Mouse (Mus musculus): ENCODE data around the gene Sephs2. TPM values are rescaled to one million over a fixed set of nuclear protein-coding genes. Genes with fewer than 3 reads are reported as not detected.

The Sephs2 gene
- total and polyA plus RNA-seq, 2 experiments from 2014 or later: 83.2 to 83.9 TPM

DNA sequence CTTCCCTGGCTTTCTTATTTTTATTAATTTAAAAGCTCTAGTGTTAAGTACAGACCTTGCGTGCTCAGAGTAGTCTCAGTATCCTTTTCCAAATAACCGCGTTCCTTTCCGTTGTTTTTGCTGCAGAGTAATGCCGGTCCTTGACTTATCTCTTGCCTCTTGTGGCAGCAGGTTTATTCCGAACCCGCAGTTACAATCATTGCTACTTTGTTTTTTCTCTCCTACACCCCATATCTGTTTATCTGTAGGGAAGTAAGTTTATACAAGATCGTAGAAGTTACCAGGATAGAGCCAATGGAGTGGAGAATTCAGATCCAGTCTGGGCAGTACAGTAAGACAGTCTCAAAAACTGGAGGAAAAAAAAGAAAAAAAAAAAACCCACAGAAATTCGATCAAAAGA lies 40.1 kb downstream of the Sephs2 start:
- peak overlapping the region; percentile 65 for H3K4me3 ChIP-seq (ENCODE audit: low read length)
- peaks cover 11% of the 10 kb centered on the region; the same call in 1 of the 2 replicates for H3K4me1 ChIP-seq (ENCODE audit: insufficient read depth, low read length)
- H3K9ac ChIP-seq (replicated peaks; ENCODE audit: low read length): peak overlapping the region; percentile 96
- peak overlapping the region; percentile 98 for H3K27ac ChIP-seq
- 3% methylated on average over 9 of the region's 9 CpGs for WGBS
- peaks cover 29% of the 10 kb centered on the region for H3K36me3 ChIP-seq (ENCODE audit: insufficient read depth, low read length)
- ATAC-seq (no peak), DNase-seq (ENCODE audit: low spot score) (no peak)
- TF ChIP-seq CTCF (IDR thresholded peaks at IDR 0.05; ENCODE audit: low read depth): no peak
- H3K9me3 ChIP-seq (ENCODE audit: low read length): no peaks in the 10 kb centered on the region
- H3K27me3 ChIP-seq (ENCODE audit: insufficient read depth, low read length): no peaks in the 10 kb centered on the region
- peak overlapping the region; percentile 65 for H3K4me2 ChIP-seq (ENCODE audit: low read depth, low read length)

DNA sequence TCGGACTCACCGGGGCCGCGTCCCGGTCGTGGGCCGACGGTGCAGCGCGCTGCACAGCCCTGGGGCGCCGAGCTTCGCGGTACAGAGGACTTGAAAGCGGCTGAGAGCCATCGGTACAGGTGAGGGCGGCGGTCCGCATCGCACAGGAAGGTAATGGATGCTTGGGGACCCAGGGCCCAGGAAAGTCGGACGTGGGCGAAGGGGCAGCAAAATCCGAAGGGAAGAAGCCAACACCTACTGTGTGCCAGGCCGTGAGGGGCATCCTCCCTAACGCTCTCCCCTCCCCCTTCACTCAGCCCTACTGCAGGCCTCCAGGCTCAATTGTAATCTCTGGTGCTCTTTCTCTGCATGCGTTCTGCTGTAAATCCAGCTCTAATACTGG lies 40.5 kb downstream of the Sephs2 start:
- H3K27me3 ChIP-seq (ENCODE audit: insufficient read depth, low read length): no peaks in the 10 kb centered on the region
- H3K9ac ChIP-seq (replicated peaks; ENCODE audit: low read length): peak overlapping the region; percentile 96
- ATAC-seq: peak; percentile 22; the same call in 1 of the 2 replicates
- H3K4me1 ChIP-seq (ENCODE audit: insufficient read depth, low read length): peaks cover 11% of the 10 kb centered on the region; the same call in 1 of the 2 replicates
- peak overlapping the region; percentile 98 for H3K27ac ChIP-seq
- peak overlapping the region; percentile 65 for H3K4me3 ChIP-seq (ENCODE audit: low read length)
- peak; percentile 40 for DNase-seq (ENCODE audit: low spot score)
- TF ChIP-seq CTCF (IDR thresholded peaks at IDR 0.05; ENCODE audit: low read depth): no peak
- peak overlapping the region; percentile 65 for H3K4me2 ChIP-seq (ENCODE audit: low read depth, low read length)
- peaks cover 29% of the 10 kb centered on the region for H3K36me3 ChIP-seq (ENCODE audit: insufficient read depth, low read length)
- no peaks in the 10 kb centered on the region for H3K9me3 ChIP-seq (ENCODE audit: low read length)
- 0% methylated on average over 27 of the region's 27 CpGs for WGBS

DNA sequence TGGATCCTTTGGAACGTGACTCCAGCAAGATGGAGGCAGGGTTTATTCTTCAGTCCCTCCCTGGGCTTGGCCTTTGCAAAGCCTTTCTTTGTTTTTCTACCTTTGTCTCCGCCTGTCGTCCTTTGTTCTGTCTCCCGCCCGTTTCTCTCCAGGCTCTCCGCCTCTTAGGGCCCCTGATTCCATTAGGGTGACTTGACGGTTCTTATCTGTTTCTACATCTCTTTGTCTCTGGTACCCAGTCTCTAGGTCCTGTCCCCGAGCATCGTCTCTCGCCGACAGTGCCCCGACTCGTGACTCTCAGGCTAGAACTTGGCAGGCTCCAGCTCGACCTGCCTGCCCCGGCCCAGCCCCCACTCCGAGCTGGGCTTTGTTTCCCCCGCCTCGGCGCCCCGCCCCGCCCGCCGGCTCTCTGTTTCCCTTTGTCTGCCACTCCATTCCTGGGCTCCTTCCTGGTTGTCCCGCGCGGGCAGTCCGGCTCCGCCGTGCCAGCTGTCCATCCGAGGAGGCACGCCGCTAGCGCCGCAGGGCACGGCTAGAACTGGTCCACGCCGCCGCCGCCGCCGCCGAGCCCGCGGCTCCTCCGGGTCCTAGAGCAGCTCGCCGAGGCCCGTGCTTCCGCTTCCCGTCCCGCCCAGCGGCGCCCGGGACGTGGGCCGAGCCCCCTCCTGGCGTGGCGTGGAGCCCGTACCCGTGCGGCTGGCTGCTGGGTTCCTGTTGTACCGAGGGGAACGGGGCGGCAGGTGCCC lies 41.1 kb downstream of the Sephs2 start, which contains the start of the genes Zfp553 and Sept1:
Gene Zfp553 (plus strand): TSS at position 440 of the 746 bp plus-strand sequence.
Gene Sept1 (minus strand): TSS at position 509 of the 746 bp plus-strand sequence.
- peak; percentile 95 for ATAC-seq
- no peaks in the 10 kb centered on the region for H3K9me3 ChIP-seq (ENCODE audit: low read length)

DNA sequence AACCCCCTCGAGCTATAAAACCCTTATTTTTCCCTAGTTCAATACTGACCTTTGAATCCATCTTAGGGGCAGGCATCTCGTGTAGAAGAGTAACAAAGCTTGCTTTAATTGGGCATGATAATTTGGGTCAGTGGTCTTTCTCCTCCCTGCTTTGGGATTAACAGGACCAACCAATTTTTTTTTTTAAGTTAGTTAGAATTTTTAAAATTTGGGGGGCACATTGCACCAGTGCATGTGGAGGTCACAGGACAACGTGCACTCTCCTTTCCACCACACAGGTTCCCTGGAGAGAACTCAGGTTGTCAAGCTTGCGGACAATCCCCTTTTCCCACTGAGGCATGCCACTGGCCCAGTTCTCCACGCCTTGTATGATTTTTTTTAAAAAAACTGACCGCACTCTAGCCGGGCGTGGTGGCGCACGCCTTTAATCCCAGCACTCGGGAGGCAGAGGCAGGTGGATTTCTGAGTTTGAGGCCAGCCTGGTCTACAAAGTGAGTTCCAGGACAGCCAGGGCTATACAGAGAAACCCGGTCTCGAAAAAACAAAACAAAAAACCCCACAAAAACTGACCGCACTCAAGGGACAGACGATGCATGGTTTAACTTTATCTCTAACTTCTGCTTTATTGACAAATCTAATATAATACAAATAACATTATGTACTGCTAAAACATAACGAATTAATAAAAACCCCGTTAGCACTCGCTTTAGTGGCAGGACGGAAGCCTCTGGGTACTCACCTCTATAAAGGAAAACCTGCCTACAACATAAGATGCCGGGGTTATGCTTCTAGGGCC lies 41.8 kb downstream of the Sephs2 start:
- WGBS: 3% methylated on average over 20 of the region's 20 CpGs
- ATAC-seq (no peak), DNase-seq (ENCODE audit: low spot score) (peak; percentile 19)
- peak overlapping the region; percentile 96 for H3K9ac ChIP-seq (replicated peaks; ENCODE audit: low read length)
- no peak for TF ChIP-seq CTCF (IDR thresholded peaks at IDR 0.05; ENCODE audit: low read depth)
- H3K27ac ChIP-seq: peak overlapping the region; percentile 98
- peak overlapping the region; percentile 65 for H3K4me2 ChIP-seq (ENCODE audit: low read depth, low read length)
- peaks cover 24% of the 10 kb centered on the region for H3K36me3 ChIP-seq (ENCODE audit: insufficient read depth, low read length)
- H3K4me1 ChIP-seq (ENCODE audit: insufficient read depth, low read length): peaks cover 11% of the 10 kb centered on the region; the same call in 1 of the 2 replicates
- H3K4me3 ChIP-seq (ENCODE audit: low read length): peak overlapping the region; percentile 65
- H3K9me3 ChIP-seq (ENCODE audit: low read length): no peaks in the 10 kb centered on the region
- no peaks in the 10 kb centered on the region for H3K27me3 ChIP-seq (ENCODE audit: insufficient read depth, low read length)

More for the DNA sequence above, 41.1 kb downstream of the Sephs2 start, which contains the start of the genes Zfp553 and Sept1:
- under 1% methylated on average over 64 of the region's 64 CpGs for WGBS
- H3K4me1 ChIP-seq (ENCODE audit: insufficient read depth, low read length): peaks cover 11% of the 10 kb centered on the region; the same call in 1 of the 2 replicates
- H3K27ac ChIP-seq: peak within 1 kb of the TSS; percentile 98
- peak within 1 kb of the TSS; percentile 65 for H3K4me3 ChIP-seq (ENCODE audit: low read length)
- peak within 1 kb of the TSS; percentile 65 for H3K4me2 ChIP-seq (ENCODE audit: low read depth, low read length)
- peaks cover 29% of the 10 kb centered on the region for H3K36me3 ChIP-seq (ENCODE audit: insufficient read depth, low read length)
- peak; percentile 95 for DNase-seq (ENCODE audit: low spot score)
- peak within 1 kb of the TSS; percentile 96 for H3K9ac ChIP-seq (replicated peaks; ENCODE audit: low read length)
- no peak for TF ChIP-seq CTCF (IDR thresholded peaks at IDR 0.05; ENCODE audit: low read depth)
- H3K27me3 ChIP-seq (ENCODE audit: insufficient read depth, low read length): no peaks in the 10 kb centered on the region

DNA sequence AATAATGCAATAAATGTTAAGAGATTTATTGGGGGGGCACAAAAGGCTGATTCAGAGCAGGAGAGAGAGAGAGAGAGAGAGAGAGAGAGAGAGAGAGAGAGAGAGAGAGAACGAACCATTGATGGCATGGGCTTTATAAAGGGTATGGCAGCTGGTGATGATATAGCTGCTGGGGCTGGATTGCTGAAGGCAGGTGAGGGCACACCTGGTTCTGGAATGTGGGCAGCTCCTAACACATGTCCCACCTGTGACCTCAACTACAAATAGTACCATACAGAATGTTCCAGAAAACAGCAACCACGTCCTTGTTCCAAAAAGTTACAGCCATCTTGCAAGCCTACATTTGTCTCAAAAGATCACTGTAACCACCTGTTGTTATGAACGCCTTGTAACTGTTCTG lies 42.5 kb downstream of the Sephs2 start:
- Histone ChIP-seq H3K4me2 (ENCODE audit: low read depth, low read length) (peak overlapping the region; percentile 65), H3K9ac (replicated peaks; ENCODE audit: low read length) (peak overlapping the region; percentile 96; the same call in 1 of the 2 replicates), H3K4me3 (ENCODE audit: low read length) (peak overlapping the region; percentile 65), H3K27me3 (ENCODE audit: insufficient read depth, low read length) (no peaks in the 10 kb centered on the region), H3K36me3 (ENCODE audit: insufficient read depth, low read length) (peaks cover 17% of the 10 kb centered on the region), H3K27ac (0 out of 2 replicates have a peak overlapping the region, but pooled peaks have one; percentile 2), H3K4me1 (ENCODE audit: insufficient read depth, low read length) (peaks cover 11% of the 10 kb centered on the region; the same call in 1 of the 2 replicates), H3K9me3 (ENCODE audit: low read length) (no peaks in the 10 kb centered on the region)
- TF ChIP-seq CTCF (IDR thresholded peaks at IDR 0.05; ENCODE audit: low read depth): no peak
- no peak for DNase-seq (ENCODE audit: low spot score)
- no peak for ATAC-seq
- 44% methylated on average over 3 of the region's 3 CpGs for WGBS

DNA sequence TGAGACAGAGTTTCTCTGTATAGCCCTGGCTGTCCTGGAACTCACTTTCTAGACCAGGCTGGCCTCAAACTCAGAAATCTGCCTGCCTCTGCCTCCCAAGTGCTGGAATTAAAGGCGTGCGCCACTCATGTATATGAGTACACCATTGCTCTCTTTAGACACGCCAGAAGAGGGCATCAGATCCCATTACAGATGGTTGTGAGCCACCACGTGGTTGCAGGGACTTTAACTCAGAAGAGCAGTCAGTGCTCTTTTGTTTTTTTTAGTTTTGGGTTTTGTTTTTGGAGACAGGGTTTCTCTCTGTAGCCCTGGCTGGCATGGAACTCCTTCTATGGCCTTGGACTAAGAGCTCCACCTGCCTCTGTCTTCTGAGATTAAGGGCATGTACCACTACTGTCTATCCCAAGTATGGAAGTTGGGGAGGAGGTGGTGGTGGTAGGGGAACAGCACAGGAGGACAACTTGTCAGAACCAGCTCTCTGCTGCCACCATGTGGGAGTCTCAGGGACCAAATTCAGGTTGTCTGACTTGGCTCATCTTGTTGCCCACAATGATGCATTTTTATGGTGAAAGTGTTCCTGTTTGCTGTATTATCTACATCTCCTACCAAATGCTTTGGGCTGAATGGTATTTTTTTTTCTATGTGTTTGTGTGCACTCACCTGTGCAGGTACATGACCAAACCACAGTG lies 45.1 kb downstream of the Sephs2 start:
- WGBS: 67% methylated on average over 4 of the region's 4 CpGs
- Histone ChIP-seq H3K9ac (replicated peaks; ENCODE audit: low read length) (no peak overlapping the region), H3K4me2 (ENCODE audit: low read depth, low read length) (no peak overlapping the region), H3K27ac (no peak overlapping the region), H3K4me3 (ENCODE audit: low read length) (no peak overlapping the region), H3K27me3 (ENCODE audit: insufficient read depth, low read length) (no peaks in the 10 kb centered on the region), H3K4me1 (ENCODE audit: insufficient read depth, low read length) (peaks cover 7% of the 10 kb centered on the region; the same call in 1 of the 2 replicates), H3K9me3 (ENCODE audit: low read length) (no peaks in the 10 kb centered on the region), H3K36me3 (ENCODE audit: insufficient read depth, low read length) (no peaks in the 10 kb centered on the region)
- TF ChIP-seq CTCF (IDR thresholded peaks at IDR 0.05; ENCODE audit: low read depth): peak; percentile 81
- ATAC-seq (no peak), DNase-seq (ENCODE audit: low spot score) (peak; percentile 87)

All from hindbrain, postnatal 0 days (tissue).